Mouse (Mus musculus) gonadal fat pad, adult 2 months (tissue): ENCODE data around the gene Gm3625. TPM values are rescaled to one million over a fixed set of nuclear protein-coding genes. Genes with fewer than 3 reads are reported as not detected.

ENCODE experiments used
- DNase-seq: peaks from one replicate; pipeline ENCODE4 v3.0.0-alpha.2; 2012; ENCODE audit warnings: low read depth
- polyA plus RNA-seq: library from polyadenylated mRNA; depleted of rRNA; stranded (reverse); fragments of >200 nt; gene quantifications from 2 replicates; pipeline ENCODE4 v1.2.3, GENCODE M21; 2012; rRNA removed

The Gm3625 gene
- not detected in 2 replicates for polyA plus RNA-seq

- DNase-seq: no peak
These were observed at the start of gene Gm3625, which contains the start of gene Itsn2 for GRCm38 (mm10) chr12:4592541-4593165. Gene Gm3625, minus strand, starts transcription at chr12:4592927. Gene Itsn2, plus strand, starts transcription at chr12:4592638.

- DNase-seq: no peak
These were observed 48.0 kb upstream of the Gm3625 start for GRCm38 (mm10) chr12:4640737-4641136.

GRCm38 (mm10) chr12:4638438-4638837, 45.7 kb upstream of the Gm3625 start:
- no peak for DNase-seq

- no peak for DNase-seq
These were observed 40.2 kb upstream of the Gm3625 start for GRCm38 (mm10) chr12:4632957-4633356.

- DNase-seq: no peak
These were observed 31.5 kb upstream of the Gm3625 start for GRCm38 (mm10) chr12:4624201-4624600.

GRCm38 (mm10) chr12:4614722-4615121, 22.0 kb upstream of the Gm3625 start:
- DNase-seq: no peak

- DNase-seq: no peak
These were observed 13.9 kb upstream of the Gm3625 start for GRCm38 (mm10) chr12:4606625-4607024.

- no peak for DNase-seq
These were observed 7.0 kb upstream of the Gm3625 start for GRCm38 (mm10) chr12:4599713-4600112.

- DNase-seq: no peak
These were observed 6.1 kb upstream of the Gm3625 start for GRCm38 (mm10) chr12:4598666-4599428.

- DNase-seq: peak; percentile 44
These were observed 2.3 kb upstream of the Gm3625 start for GRCm38 (mm10) chr12:4595055-4595454.

GRCm38 (mm10) chr12:4593930-4594391, 1.2 kb upstream of the Gm3625 start:
- no peak for DNase-seq

GRCm38 (mm10) chr12:4593166-4593929, 621 bp upstream of the Gm3625 start:
- DNase-seq: no peak

- DNase-seq: no peak
These were observed 702 bp downstream of the Gm3625 start for GRCm38 (mm10) chr12:4592025-4592424.

- no peak for DNase-seq
These were observed 4.1 kb downstream of the Gm3625 start for GRCm38 (mm10) chr12:4588603-4589002.

GRCm38 (mm10) chr12:4587846-4588245, 4.9 kb downstream of the Gm3625 start:
- no peak for DNase-seq

- DNase-seq: peak; percentile 77
These were observed 10.4 kb downstream of the Gm3625 start for GRCm38 (mm10) chr12:4582326-4582725.

GRCm38 (mm10) chr12:4574065-4574464, 18.7 kb downstream of the Gm3625 start:
- DNase-seq: no peak

- no peak for DNase-seq
These were observed 20.9 kb downstream of the Gm3625 start for GRCm38 (mm10) chr12:4571864-4572263.

- DNase-seq: no peak
These were observed 34.0 kb downstream of the Gm3625 start for GRCm38 (mm10) chr12:4558475-4559279.

- DNase-seq: no peak
These were observed 34.7 kb downstream of the Gm3625 start for GRCm38 (mm10) chr12:4558013-4558412.

- DNase-seq: no peak
These were observed 35.3 kb downstream of the Gm3625 start for GRCm38 (mm10) chr12:4557436-4557835.

GRCm38 (mm10) chr12:4556891-4557290, 35.8 kb downstream of the Gm3625 start:
- DNase-seq: no peak
